Mouse (Mus musculus) B cell, adult 2 months (primary cell): ENCODE measurements around the gene Inafm2.
A peak's percentile ranks its signal among the peaks of the same experiment; 100 is the strongest.

Experiments used
- DNase-seq, 2 experiments: peaks; one replicate each; pipeline ENCODE4 v3.0.0; 2022

Inafm2 gene

DNA sequence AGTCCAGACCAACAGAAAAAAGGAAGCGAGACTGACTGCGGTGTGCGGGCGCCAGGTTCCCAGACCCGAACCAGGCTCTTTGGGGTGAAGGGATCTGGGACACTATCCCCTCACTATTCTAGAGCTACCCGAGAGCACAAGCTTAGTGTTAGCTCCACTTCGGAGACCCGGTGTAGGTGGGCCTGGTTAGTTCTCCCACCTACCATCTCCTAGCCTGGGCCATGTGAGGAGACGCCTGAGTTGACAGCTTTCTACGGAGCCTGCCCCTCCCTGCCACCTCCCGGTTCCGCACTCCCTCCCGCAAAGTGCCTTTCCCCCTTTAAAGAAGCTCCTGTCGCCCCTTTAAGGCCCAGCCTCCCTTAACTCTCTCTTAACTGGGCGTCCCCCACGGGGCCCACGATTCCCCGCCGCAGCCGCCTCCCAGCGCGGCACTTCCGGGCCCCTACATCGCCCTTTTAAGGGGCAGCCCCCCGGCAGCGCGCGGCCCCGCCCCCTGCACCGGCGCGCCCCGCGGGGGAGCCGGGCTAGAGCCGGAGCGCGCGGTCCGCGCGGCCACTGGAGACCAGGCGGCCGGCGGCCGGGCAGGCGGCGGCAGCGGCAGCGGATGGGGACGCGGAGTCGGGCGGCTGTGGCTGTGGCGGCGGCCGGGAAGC is at the start of gene Inafm2:
TSS of gene Inafm2 (plus strand) at position 527 of the 653 bp plus-strand sequence.
- DNase-seq, result peak; percentile 86 to 87

DNA sequence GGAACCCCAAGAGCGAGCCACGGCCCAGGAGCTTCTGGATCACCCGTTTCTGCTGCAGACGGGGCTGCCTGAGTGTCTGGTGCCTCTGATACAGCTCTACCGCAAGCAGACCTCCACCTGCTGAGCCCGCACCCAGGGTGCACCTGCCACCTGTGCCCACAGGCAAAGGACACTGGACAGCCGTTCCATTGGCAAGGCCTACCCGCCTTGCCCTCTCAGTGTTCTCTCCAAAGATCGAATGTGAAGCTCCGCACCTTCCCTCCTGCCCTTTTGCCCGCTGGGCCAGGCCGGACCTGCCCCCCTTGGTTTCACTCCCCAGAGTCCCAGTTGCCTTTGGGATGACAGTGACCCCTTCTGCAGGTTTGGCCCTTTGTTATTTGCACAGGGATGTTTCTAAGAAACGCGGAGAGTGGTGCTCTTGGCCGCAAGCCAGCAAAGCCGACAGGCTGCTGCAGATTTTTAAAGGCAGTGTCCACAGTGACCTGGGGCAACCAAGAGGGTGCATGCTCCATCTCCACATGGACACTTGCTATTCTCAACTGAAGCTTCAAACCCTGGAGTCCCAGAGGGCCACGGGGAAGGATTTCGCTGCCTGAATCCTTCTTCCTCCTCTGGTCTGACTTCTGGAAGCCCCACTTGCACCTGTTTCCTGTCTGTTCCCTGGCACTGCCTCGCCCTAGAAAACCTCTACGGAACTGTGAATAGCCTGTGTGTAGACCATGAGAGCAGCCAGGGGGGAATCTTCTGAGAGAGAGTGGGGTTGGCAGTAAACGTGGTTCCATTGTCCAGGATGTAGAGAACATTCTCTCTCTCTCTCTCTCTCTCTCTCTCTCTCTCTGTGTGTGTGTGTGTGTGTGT is 48.9 kb upstream of the Inafm2 start:
- DNase-seq, result no peak

DNA sequence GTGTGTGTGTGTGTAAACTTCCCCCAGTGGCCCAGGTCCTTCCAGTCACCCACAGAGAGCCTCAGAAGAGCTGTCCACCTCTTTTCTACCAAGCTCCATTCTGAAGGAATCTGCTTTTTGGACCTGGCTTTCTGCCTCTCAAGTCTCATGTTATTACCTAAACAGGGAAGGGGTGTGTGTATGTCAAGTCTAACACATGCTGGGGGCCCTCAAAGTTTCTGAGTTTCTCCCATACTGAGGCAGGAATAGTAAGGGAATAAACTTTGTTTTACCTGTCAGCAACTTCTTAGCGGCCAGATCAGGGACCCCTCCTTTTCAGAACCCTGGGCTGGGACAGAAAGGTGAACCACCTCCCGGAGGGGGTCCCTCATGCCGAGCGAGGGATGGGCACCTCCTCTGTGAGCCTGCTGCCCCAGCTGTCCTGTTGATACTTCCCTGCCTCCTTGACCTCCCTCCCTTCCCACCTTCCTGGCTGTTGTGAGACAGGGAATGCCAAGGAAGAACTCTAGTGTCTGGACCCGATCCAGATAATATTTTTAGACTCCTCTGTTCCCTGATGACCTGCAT is 48.2 kb upstream of the Inafm2 start:
- no peak for DNase-seq

DNA sequence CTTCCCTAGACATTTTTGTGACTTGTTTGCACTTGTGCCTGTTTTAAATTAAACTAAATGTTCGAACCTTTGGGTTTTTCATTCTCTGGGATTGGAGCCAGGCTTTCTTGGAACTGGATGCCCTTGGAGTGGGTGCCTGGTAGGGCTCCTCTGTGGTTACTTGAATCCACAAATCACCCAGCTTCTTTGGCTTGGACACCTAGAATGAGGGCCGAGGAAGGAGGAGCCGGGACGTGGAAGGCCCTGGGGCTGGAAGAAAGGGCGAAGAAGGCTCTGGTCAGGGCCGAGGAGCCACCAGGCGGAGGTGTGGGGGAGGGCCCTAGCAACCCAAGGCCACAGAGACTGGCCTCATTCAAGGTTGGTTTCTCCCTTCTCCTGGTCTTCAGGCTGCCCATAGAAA is 47.6 kb upstream of the Inafm2 start:
- no peak for DNase-seq

DNA sequence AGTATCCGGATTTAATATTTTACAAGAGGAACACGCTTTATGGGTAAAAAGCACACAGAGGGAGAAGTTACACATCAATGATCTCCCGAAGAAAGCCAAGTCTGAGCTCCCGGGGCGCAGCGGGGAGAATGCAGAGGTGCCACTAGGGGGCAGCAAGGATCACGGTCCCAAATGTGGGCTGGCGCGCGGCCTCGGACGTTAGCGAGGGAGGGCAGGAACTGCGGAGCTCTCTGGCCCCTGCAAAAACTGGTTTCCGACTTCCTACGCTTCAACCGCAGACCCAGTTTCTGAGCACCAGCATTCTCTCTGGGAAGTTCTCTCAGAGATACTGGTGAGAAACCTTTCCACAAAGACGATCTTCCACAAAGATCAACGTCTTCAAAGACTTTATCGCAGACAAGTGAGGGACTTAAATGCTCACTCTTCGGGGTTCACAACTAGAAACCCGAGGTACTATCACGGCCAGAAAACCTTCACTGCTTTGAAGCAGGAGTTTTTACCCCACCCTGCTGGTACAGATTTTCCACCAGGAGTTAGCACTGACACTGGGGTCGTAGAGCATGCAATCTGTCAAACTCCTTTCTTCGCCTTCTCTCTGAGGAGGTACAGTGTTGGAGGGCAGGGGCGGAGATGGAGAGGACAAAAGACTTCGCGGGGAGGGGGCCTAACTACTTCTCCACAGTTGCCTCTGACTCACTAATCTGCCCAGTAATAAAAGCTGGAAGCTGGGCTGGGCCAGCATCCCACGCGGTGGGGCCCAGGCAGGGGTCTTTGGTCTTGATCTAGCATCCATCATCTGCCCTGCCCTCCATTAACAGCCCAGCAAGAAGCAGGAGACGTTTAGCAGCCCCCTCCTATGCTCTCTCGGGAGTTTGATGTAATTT is 45.1 kb upstream of the Inafm2 start:
- peak; percentile 89 for DNase-seq

DNA sequence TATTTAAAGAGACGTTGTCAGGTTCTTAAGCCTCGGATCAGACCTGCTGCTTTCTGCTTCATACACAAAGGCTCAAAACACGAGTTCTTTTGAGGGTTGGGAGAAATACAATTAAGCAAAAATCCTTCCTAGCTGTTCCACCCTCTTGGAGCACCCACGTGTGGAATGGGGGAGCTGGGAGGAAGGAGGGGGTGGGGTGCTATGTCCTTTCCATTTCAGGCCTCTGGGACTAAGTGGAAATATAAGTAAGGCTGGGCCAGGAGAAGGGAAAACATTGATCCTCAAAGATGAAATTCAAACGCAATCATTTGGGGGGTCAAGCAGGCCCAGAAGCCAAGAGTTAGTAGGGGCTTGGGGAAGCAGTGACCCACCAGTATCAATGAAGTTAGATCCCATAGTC is 44.4 kb upstream of the Inafm2 start:
- no peak for DNase-seq

DNA sequence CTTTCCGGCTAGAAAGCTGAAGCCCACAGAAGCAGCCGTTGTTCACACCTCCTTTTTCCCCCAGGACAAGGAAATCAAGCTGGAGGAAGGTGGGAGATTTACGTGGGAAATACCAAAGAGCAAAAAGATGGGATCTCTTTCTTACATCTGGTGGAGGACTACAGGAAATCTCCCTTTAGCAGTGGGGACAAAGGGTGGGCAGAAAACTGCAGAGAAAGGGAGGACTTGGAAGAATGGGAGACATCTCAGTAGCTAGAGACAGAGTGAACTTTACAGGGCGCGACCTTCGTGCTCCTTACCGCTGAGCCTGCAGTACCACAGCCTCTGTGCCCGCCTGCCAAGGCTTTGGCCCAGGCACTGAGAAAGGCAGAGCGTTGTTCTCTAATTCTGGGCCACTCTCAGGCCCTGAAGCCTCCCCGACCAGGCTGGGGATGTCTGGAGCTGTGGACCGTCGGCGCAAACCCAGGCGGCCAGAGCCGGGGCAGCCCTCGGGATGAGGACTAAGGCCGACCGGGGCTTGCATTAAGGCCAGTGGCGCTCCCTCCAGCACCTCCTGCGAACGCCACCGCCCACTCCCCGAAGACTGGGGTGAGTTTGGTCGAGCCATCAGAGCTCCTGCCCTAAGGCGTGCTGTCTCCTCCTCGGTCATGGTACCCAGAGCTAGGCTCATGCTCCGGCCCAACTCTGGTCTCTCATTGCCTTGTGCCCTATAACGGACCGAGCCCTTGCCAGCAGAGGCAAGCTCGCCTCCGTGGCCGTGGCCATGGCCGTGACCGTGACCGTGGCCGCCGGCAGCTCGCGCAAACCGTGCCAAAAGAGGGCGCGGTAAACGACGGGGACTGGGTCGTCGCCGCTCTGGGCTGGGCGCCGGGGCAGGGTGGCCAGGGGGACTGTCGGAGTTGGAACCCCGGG is 43.3 kb upstream of the Inafm2 start:
- peak; percentile 17 to 18 for DNase-seq

DNA sequence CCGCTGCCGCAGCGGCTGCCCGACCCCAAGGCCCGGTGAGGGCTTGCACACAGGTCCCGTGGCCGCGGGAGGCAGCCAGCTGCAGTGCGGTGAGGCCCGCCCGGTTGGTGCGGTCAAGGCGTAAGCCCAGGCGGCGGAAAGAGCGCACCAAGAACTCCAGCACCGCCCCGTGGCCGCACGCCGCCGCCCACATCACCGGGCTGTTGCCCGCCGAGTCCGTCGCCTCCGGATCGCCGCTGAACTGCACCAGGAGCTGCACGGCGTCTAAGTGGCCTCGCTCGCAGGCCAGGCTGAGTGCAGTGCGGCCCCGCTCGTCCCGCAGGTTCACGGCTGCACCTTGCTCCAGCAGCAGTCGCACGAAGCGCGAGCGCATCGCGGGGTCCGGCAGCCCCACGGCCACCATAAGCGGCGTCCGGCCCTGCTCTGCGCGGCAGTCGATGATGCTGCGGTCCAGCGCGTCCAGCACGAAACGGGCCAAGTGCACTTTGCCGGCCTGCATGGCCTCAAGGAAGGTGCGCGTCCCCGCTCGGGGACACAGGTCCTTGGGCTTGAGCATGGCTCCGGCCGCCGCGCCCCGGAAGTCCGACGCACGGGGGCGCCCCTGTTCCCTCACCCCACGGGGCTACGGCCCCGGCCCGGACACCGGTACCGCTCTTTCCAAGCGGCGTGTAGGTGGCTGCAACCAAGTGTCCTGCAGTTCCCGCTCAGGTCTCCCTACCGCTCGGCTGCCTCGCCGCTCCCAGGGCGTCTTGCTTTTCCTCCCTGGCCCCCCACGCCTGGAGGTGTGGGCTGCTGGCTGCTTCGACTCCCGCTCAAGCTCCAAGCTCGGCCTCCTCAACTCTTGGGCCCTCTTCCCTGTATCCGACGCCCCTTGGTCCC is 42.4 kb upstream of the Inafm2 start:
- peak; percentile 43 to 53 for DNase-seq

DNA sequence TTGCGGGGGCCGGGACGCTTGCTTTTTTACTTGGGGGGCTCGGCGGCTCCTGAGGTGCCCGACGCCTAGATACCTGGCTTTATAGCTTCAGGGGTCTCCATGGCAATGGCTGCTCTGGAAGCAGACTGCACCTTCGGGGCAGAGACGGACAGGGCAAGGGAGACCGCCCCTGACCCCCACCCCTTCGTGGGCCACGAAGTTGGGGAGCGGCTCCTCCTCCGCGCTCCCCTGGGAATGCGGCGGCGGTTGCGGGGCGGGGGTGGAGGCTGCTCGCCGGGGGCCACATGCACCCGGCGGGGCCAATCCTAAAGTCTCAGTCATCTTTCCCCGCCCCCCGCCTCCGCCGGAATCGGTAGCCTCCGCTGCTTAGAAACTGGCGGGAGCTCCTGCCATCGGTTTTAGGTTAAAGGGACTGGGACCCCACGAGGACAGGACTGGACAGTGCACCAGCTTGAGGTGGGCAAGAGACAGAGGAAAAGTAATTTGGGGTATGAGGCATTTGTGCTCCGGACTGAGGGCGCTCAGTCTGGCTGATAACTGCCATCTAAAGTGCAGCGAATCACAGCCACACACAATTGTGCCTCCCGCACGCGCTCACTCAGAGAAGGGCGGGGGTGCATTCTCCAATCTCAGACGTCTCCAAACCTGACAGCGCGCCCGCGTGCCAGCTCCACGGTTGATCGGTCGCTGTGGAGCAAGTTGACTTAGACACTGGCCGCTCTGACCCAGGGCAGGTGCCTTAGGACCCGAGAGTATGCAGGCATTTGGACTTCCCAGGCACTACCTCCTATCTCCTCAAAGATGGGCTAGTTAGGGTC is 41.4 kb upstream of the Inafm2 start, which contains the start of gene Ankrd63:
TSS of gene Ankrd63 (minus strand) at position 51 of the 818 bp plus-strand sequence.
- DNase-seq, result peak; percentile 50 to 59

DNA sequence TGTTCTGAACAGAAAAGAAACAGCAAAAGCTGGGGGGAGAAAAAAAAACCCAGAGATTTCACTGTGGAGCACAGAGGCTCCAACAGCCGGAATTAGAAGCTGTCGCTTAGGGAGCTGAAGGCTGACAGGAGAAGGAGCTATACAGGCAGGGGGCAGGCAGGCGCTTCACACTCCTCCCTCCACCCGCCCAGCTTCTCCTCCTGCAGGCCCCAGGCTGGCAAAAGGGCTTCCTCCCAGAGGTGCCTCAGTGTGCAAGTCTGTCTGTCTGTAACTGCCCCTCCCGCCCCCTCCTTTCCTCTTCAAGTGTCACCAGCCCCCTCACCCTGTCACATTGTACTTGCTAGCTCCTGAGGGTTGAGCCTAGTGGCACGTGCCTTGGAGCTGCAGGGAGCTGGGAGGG is 39.1 kb upstream of the Inafm2 start:
- peak in 1 of 2 experiments; percentile 16 for DNase-seq

DNA sequence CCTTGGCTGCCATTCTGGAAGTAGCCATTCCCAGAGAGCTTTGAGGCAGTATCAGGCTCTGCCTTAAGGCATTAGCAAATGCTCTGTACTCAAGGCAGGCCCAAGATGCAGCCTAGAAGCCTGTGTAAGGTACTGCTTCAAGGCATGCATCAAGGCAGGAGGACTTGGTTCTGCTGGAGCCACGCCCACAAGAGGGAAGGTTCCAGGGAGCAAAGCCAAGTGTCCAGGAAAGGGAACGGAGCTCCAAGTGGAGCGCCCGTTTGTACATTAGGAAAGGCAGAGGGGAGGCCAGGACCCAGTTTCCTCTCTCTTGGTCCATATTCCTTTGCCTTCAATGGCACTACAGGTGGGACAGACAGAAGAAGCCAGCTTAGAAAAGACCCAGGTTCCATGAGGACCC is 37.1 kb upstream of the Inafm2 start:
- no peak for DNase-seq

DNA sequence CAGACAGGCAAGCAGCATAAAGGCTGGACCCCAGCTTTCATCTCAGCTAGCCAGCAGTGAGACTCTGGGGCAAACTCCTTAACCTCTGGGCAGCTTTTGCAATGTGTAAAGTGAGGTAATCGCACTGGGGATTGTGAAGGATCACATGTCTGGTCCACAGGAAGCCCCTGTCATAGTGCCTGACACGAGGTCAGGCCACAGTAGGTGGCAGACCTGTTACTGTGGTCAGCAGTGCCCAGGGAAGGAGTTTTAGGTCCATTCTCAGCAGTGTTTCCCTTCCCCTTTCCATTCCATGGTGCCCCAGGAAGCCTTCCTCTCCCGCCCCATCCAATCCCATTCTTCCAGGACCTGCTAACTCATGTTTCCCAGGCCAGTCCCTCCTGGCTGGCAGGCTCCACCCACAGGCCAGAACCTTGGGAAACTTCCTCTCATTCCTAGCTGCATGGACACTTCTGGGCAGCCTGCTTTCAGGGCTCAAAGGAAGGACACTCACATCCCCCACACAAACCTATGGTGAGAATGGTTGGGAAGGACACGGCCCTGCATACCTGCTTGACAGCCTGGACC is 35.8 kb upstream of the Inafm2 start:
- no peak for DNase-seq

DNA sequence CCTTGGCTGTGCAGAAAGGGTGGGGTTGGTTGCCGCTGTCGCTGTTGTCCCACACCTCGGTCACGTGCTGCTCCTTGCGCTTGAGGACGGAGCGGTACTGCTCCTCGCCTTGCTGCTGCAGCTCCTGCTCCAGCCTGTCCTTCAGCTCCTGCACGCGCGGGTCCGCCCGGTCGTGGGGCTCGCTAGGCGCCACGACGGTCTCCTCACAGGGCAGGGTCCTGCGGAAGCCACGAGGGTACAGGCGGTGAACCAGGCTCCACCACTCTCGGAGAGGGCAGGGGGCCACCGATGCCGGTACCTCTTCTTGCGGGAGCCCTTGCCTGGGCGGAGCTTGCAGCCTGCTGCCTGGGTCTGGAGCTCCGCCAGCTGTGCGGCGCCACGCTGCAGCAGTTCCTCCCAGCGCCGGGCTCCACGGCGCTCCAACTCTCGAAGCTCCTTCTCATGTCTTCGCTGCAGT is 34.5 kb upstream of the Inafm2 start:
- no peak for DNase-seq

DNA sequence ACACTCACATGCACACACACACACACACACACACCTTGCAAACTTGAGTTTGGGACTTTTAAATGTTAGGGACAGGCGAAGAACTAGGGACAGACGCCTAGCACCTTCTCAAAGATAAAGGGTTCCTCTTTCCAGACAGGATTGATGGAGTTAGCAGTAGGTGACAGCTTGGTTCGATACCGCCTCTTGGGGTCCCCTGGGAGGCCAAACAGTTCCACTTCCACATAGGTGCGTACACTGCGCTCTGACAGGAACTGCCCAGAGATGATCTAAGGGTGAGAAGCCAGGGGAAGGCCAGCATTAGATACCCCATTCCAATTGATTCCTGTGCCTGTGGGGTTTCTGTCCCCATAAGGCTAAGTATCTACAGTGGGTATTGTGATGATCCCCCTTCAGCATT is 31.9 kb upstream of the Inafm2 start:
- DNase-seq, result peak; percentile 65 to 75

DNA sequence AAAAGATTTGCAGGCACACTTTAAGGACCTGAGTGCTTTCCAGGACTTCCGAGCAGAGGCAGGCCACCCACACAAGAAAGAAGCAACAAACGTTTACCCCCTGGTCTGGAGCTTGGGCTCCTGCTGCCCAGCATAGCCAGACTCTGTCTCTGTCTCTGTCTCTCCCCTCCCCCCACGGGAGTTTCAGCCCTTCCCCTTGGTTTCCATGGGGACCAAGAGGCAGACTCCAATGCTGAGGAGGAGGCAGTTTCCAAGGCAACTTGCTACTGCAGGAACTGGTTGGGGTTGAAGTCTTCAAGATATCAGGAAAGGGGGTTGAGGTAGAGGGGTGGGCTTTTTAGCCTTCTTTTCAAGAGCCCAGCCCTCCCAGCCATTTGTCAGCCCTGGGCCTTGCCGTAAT is 31.3 kb upstream of the Inafm2 start:
- DNase-seq, result no peak

DNA sequence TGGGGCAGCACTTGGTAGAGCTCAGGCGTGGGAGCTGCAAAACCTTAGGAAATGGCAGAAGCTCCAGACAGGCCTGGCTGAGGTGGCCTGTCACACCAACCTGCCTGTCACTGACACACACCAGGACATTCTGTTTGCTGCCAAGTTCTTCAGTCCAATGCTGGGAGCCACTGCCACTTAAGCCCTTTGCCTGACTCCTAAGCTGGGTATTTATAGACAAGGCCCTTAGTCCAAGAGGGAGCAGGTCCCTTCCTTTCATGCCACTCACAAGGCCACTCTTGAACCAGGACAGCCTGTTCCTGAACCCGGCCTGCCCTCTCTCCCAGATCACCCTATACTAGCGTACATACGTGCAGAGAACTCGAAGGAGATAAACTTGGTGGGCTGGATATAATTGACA is 28.9 kb upstream of the Inafm2 start:
- no peak for DNase-seq

DNA sequence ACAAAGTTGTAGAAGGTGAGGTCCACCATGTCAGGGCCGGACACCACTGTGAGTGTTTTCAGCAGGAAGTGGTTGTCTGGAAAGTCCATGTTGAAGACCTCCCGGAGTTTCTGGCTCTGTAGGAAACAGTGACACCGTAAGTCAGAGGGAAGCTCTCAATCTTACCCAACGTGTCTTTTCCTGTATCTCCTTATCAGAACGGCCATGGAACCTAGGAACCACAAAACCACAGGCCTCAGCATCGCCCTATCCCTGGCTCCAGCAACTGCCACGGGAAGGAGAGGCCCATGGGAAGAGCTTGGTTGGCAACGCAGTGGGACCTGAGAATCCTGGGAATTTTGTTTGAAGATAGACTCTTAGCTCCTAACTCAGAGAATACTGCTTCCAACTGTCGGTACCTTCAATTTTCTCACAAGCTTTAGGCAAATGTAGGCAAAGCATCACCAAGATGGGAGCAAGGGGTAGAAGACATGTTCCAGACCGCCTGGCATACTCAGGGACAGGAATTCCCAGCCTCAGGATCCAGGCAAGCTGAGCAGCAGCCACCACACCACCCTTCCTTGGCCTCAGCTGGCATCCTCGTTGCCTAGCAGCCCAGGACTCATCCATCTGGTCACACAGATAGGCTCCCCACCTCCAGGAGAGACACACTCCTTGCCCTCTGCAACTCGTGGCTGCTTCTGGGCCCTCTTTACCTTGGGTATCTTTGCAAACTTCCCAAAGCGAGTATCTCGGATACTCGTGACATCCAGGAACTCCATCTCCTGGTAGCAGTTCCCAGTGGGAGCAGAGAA is 21.7 kb upstream of the Inafm2 start:
- no peak for DNase-seq

DNA sequence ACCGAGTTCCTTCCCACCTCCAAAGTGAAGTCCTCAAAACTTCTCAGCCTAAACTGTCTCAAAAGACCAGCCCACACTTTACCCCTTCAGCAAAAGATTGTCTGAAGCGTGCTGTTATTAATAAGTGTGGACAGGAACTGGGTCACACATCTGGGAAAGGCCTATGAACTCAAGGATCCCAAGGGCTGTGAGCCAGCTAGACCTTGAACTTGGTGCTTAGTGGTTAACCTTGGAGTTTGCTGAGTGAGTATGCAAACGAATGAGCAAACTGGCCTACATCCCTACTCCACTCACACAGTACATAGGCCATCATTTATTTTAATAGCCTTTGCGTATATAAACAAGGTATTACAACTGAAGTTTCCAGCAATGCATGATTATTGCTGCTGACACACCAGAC is 20.0 kb upstream of the Inafm2 start:
- no peak for DNase-seq

DNA sequence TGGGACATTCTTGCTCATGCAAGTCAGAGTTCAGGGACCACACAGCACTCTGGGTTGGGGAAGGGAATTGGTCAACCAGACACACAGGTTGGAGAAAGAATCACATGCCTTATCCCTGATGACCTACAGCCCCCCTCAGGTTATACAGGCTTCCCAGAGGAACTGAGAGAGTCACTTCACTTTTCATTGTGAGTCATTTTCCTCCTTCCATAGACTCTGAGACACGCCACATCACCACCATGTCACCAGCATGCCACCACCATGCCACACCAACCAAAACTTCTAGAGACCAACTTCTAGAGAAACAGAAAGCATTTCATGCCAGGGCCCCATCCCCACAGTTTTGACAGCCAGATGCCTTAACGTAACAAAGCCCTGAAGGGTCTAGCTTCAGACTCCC is 18.7 kb upstream of the Inafm2 start:
- no peak for DNase-seq
